Mouse (Mus musculus): ENCODE measurements around the gene Fam83g.
"Not testable (repeated sequence)": the region's sequence is repeated elsewhere in the genome, so short reads cannot be mapped to it uniquely, and the experiment has no call there.

The Fam83g gene

DNA sequence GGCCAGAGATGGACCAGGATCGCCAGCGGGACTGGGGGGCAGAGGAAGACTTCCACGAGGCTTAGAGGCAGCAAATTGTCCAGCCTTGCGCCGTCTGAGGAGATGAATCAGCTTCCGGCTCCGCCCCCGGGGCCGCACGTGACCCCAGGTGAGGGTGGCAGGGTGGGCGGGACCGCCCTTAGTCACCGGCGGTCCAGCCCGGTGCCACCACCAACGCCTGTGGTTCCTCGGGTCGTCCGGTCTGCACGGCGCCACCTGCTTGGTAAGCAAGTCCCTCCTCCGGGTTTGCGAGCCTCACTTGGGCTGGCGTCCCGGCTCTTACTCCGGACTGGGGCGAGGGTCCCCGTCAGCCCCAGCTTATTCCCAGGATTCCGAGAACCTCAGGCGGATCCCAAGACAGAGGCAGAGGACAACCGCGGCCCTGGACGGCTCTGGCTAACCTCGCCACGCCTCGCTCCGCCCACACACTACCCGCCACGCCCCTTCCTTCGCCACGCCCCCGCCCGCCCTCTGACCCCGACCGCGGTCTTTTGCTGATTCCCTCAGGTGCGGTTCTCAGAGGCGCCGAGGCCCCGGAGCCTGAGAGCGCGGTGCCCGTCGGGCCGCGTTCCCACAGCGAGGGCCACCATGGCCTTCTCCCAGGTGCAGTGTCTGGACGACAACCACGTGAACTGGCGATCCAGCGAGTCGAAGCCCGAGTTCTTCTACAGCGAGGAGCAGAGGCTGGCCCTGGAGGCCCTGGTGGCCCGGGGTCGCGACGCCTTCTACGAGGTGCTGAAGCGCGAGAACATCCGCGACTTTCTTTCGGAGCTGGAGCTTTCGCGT is at the start of gene Fam83g:
Gene Fam83g, plus strand, starts transcription at position 185 of the 825 bp plus-strand sequence.
- DNase-seq (ENCODE audit: low spot score in 2 of 2) = peak; percentile 82 to 87

DNA sequence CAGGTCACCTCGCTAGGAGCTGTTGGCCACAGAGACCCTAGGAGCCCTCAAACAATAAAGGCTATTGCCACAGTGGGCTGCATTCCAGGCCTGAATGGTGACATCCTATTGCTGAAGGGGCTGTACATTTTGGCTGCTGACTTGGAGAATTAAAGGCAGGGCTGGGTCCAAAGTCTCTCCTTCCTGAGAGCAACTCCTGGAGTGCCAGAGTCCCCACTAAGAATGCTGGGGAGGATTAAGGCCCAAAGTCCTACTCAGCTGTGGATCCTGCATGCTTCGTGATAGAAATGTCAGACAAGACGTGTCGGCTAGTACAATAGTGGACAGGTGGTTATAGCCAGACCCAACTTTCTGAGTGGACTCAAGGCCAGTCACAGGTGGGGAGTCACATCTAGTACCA is 47.6 kb upstream of the Fam83g start:
- not testable (repeated sequence) for DNase-seq (ENCODE audit: low spot score in 2 of 2)

DNA sequence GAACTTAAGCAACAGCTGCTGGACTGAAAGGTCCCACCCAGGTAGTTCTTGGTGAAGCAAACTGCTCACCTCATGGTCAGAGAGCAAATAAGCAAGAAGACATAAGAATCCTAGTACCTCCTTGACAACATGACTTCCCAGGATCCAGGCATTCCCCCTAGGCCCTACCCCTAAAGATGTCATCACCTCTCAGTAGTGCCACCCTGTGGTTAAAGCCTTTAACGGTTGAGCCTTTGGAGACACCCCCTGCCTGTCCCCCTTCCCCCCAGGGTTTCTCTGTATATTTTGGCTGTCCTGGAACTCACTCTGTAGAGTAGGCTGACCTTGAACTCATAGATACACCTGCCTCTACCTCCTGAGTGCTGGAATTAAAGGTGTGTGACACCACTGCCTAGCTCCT is 46.5 kb upstream of the Fam83g start:
- DNase-seq (ENCODE audit: low spot score in 2 of 2) = no peak

DNA sequence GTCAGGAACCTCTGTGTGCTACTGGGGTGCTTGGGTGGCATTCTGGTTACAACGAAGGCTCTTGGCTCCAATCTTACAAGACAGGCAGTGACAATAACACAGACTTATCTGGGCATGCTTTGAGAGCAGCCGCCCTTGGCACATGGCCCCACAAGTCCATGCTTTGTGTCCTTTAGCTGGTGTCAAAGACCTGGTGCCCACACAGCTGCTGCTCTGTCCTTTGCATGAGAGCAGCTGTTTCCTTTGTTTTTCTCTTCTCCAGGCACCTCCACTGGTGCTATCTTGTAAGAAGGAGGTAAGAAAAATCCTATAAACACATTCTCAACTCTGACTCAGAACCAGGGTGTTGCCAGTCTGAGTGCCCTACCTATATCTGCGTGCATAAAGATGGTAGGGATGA is 46.0 kb upstream of the Fam83g start:
- DNase-seq (ENCODE audit: low spot score in 2 of 2) = no peak

DNA sequence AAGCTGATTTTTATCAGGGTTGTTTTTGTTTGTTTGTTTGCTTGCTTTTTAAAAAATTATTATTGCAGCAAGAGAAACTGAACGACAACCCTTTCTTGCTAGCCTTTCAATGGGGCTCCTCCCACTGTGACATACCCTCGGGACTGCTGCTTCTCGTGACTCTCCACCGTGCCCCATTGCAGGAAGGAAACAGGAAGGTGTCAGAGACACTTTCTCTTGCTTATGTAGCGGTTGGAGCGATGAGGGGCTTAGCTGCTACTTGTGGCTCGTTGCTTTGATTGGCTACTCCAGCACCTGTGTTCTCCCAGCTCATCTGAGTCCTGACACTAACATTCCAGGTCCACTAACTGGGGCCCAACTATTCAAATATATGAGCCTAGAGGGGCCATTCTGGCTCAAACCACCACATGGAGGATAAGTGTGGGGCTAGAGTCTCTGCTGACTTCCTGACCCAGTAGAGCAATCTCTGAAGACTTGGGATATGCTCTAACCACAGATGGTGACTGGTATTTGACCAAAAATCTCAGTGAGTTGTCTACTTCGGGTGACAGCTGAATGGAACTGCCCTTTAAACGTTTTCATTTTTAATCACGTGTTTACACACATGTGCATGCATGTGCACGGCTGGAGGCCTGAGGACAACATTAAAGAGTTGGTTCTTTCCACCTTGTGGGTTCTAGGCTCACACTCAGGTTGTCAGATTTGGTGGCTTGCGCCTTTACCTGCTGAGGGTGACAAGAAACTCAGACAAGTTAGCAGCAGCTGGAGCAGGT is 44.9 kb upstream of the Fam83g start:
- DNase-seq (ENCODE audit: low spot score in 2 of 2) = peak; percentile 29 to 81

DNA sequence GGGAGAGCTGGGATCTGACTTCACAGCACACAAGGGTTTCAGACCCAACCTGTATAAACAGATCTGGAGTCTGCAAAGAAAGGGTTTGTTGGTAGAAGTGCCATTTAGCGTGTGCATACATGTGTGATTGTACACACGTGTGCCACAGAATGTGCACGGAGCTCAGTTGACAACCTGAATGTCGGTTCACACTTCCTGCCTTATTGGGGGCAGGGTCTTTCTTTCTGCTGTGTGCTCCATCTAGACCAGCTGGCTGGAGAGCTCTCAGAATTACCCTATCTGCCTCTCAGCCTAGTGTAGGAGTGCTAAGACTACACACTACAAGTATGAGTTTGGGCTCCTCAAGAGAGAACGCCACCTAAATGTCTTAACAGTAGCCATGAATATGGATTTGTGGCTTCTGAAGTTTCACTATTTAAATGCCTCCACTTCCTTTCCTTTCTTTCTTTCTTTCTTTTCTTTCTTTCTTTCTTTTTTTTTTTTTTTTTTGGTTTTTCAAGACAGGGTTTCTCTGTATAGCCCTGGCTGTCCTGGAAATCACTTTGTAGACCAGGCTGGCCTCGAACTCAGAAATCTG is 44.2 kb upstream of the Fam83g start:
- no peak for DNase-seq (ENCODE audit: low spot score in 2 of 2)

DNA sequence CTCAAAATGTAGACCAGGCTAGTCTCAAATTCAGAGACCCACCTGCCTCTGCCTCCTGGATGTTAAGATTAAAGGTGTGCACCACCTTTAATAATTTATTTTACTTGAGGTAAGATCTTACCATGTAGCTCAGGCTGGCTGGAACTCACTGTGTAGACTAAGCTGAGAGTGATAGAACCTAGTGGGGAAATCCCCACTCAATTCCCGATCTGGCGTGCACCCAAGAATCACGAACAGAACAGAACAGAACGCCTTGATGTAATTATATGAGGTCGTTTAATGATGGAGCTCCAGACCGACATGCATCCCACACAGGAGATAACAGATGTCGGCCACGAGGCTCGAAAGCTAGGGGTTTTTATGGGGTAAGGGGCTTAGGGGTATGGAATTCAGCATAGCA is 43.3 kb upstream of the Fam83g start:
- not testable (repeated sequence) for DNase-seq (ENCODE audit: low spot score in 2 of 2)

DNA sequence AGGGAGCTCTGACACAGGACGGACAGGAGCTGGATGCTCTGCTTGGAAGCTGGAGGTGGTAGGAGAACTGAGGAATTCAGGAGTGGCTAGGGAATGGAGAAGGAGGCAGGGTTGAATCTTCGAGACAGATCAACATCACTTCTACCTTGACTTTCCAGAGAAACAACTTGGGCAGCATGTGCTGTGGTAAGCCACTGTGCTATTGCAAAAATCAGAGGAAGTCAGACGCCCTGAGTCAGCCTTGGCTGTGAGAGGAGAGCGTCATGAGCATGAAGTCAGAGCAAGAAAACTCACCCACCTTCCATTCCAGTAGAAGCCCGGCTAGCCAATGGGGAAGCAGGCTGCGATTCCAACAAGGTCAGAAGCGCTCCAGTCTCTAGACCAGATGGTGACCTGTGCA is 41.8 kb upstream of the Fam83g start:
- DNase-seq (ENCODE audit: low spot score in 2 of 2) = no peak

DNA sequence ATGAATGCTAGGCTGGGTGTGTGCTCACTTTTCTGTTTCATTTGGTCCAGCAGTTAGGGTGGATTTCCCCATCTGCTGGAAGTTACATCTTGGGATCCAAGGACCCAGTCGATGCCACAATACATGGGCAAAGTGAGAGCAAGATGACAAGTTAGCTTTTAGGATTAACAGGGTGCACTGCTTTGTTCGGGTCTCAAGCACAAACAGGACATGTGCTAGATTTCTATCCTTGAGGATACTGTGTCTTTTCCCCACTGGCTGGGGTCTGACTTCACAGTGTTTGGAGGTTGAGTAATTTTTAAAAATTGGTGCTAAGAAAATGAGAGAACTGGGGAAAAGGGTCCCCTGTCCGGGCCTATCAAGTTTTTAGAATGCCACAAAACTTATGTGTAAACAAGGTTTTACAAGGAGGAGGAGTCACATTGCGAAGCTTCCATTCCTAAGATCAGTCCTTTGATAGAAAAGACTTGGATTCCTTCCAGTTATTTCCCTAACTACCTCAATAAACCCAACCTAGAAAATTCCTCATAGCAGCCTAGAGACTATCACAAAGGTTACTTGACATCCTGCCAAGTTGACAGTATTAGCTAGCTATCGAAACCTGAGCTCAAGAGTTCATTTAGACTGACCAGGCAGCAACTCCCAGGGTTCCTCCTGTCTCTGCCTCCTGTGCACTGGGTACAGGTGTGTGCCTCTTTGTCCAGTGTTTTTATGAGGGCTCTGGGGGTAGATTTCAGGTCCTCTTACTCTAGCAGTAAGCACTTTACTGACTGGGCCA is 40.5 kb upstream of the Fam83g start:
- no peak for DNase-seq (ENCODE audit: low spot score in 2 of 2)

DNA sequence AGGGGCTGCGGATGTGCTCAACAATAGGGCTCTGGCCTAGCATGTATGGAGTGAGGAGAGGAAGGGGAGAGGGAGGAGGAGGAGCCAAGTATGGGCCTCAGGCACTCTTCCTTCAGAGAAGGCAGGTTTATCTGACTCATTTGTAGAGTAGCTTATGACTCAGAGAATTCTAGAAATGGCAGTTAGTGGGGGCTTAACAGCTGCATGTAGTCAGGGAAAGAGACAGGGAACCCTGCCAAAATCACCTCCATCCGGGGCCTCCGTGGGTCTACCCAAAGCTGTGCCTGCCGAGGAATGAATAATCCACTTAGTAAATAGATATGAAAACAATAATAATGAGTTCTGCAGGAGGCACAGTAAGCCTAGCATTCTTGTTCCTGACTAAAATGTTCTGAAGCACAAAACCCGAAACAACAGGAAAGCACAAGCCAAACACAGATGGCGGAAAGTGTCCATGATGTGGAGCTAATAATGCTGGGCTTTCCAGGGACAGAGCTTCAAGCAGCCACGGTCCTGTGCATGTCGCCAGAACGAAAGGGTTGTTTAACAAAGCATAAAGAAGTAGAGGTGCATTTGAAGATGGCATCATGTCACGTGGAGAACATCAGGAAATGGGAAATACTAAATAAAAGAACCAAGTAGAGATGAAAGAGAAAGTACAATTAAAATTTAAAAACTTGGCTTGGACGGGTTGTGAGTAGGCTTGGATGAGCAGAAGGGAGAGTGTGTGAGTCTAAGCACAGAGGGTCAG is 39.1 kb upstream of the Fam83g start:
- DNase-seq (ENCODE audit: low spot score in 2 of 2) = no peak

DNA sequence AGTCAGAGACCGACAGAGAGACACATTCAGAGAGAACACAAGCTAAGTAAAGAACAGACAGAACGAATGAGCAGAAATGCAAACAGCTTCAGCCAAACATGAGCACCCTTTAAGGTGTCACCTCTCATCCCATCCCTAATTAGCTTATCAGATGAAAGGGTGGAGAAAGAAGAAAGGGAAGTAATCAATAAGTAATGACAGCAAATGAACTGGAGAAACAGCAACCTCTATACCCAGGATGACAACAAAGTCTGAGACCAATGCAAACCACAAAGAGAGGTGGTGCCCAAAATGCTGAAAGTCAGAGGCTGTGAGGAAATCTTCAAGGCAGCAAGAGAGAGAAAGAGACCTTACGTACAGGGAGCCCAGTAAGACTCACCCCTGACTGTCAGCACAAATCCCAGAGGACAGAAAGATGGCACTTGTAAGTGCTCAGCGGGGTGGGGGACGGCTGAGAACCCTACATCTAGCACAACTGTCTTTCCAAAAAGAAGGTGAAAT is 38.5 kb upstream of the Fam83g start:
- no peak for DNase-seq (ENCODE audit: low spot score in 2 of 2)

DNA sequence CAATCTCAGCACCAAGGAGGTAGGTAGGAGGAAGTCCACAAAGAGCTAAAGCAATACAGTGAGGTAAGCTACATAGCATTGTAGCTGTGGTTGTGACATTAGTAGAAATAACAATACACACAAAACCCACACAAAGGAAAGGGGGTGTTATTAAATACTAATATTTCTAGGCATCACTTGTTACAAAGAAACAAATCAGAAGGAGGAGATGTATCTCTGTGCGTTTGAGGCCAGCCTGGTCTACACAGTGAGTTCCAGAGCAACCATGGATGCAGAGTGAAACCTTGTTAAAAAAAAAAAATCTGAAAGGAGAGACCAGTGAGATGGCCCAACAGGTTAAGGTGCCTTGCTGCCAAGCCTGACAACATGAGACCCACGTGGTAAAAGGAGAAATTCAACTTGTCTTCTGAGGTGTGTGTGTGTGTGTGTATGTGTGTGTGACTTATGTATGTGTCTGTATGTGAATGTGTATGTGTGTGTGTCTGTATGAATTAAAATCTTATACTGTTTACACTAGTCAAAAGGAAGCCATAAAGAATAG is 37.3 kb upstream of the Fam83g start:
- DNase-seq (ENCODE audit: low spot score in 2 of 2) = no peak

DNA sequence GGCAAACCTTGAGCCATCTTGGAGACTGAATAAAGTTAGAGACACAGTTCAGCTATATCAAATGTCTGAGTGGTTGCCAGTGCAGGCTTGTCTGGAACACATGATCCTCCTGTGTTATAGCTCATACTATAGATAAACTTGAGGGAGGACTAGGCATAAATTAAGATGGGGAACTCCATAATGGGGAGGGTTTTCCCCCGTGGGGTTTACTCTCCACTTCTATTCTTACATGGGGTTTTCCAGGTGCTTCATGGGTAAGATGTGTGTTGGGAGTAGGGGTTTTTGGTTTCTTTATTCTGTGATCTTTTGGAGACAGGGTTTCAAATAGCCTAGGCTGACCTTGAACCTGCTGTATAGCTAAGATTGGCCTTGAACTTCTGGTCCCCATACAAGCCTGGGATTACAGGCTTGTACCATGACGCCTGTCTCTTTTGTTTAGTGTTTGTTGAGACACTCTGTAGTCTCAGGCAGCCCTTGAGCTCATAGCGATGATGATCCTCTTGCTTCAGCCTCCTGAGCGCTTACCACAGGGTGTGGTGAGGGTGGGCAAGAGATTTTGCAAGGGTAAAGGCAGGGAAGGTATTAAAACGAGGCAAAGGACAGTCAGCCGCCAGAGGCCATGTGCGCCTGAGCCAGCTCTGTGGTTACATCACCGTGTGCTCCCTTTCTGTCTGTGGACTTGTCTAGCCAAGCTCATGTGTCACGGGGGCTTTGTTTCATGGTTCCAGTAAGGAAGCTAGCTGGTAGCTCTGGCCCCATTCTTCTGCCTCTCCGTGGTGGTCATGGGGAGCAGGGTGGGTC is 36.6 kb upstream of the Fam83g start:
- DNase-seq (ENCODE audit: low spot score in 2 of 2) = peak; percentile 68 to 81

DNA sequence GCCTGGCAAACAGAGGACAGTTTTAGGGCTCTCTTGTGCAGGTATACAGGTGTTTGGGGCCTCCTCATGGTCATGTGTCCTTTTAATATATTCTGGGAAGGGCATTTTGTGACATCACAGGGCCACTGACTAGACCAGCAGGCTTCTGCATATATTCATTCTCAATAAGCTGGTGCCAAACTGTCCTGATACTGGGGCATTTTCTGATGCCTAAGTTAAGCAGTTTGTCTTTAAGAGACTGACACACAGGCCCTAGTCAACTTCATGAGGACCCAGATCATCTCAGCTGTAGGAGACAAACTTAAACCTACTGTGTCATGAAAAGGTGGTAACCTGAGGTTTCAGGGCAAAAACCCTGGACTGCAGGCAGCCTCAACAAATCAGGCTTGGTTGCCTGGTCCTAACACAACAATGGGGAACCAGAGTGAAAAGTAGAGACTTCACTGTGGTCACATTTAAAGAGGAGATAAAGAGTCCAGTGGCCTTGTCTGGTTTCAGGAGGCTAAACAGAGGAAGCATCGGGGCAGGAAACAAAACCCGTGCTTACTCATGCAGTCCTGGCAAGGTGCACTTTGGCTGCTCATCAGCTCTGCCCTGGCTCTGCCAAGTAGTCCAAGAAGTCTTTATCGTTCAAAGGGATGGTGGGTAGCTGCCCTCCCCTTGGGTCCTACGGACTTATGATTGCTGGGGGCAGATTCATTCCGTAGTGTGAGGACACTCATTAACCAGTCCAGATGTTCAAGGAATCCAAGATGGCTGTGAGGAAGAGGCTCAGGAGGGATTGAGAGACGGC is 35.7 kb upstream of the Fam83g start:
- no peak for DNase-seq (ENCODE audit: low spot score in 2 of 2)

DNA sequence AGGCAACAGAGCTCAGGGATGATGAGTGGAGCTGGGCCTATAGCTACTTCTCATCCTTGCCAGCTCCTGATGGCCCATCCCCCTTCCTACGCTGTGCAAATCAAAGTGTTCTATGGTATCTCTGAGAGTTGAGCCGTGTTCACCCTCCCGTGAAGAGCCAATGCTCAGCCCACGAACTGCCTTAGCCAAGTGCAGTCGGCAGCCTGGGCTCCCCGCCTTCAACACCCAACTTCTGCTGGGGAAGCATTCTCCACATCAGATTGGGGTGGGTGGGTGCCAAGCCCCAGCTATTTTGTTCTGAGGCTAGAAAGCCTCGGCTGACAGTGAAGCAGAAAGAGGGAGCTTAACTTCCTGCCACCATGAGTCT is 35.2 kb upstream of the Fam83g start:
- DNase-seq (ENCODE audit: low spot score in 2 of 2) = no peak

DNA sequence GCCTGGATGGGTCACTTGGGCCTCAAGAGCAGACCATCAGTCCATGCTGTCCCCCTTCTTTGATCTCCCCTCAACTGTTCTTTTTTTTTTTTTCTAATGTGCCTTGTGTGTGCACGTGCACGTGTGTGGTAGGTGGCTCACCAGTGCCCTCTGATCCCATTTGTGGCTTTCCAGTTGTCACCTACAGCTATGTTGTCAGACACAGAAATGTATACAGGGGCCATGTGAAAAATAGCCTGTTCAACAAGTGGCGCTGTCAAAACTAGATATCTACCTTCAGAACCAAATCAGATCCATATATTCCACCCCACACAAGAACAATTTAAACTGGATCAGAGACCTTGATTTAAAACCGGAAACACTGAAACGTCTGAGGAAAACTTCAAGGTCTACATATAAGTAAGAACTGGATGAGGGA is 34.7 kb upstream of the Fam83g start:
- DNase-seq (ENCODE audit: low spot score in 2 of 2) = no peak

DNA sequence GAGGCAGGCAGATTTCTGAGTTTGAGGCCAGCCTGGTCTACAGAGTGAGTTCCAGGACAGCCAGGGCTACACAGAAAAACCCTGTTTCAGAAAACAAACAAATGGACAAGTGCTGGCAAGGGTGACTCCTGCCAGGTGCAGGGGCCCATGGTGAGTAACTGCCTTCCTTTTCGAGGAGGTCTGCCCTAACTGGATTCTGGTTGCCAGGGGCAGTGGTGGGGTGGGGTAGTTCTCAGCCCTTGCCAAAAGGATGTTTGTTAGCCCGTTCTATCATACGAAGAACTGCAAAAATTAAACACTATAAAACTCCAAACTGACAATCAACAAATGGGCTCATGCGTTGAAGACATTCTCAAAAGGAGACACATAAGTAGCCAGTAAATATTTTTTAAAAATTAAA is 34.3 kb upstream of the Fam83g start:
- DNase-seq (ENCODE audit: low spot score in 2 of 2) = no peak

DNA sequence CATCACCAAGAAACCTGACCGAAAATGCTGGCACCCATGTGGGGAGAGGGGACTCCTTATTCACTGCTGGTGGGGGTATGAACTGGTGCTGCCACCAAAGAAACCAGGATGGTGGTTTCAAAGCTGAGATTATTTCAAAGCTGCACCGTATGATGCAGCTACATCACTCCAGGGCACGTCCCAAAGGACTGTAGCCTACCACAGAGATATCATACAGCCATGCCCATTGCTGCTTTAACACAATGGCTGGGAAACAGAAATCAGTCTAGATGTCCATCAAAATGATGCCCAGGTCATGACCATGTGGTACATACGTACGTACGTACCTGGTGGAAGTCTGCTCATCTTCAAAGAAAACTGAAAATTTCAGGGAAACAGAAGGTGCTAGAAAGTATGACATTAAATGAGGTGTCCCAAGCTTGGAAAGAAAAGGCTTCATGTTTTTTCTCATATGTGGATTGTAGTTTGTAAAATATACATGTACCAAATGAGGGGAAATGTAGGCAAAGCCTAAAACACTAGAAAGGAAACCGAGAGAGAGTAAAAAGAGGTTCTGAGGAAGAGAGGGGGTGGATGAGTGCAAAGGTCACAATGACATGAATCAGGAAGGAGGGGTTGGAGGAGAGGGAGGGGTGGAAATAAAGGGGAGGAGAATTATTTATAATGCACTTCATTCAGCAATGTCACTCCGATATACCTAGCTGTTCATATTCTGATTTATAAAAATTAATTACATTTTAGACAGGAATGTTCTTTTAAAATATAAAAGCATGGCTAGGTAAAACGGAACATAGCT is 33.2 kb upstream of the Fam83g start:
- no peak for DNase-seq (ENCODE audit: low spot score in 2 of 2)
